Mouse (Mus musculus) liver, embryonic 16.5 days (tissue): ENCODE data around the gene Megf11. TPM values are rescaled to one million over a fixed set of nuclear protein-coding genes. Genes with fewer than 3 reads are reported as not detected.

Experiments
- ATAC-seq: fragments of 200-750 bp; cut with Nextera tagmentation; 2 replicates; pipeline ENCODE4 v1.8.0; 2017; ENCODE audit warnings: low read depth, mild to moderate bottlenecking, moderate number of reproducible peaks, moderate library complexity
- H3K27ac ChIP-seq: fragments of 300-500 bp; sonication (generic); 2 replicates; pipeline ENCODE4 v1.5.1; 2014; ENCODE audit warnings: mild to moderate bottlenecking, low read length
- H3K27me3 ChIP-seq: fragments of 300-500 bp; sonication (generic); 2 replicates; pipeline ENCODE4 v1.6.1; 2014; ENCODE audit warnings: low read depth, low read length, mixed read lengths; ENCODE audit not compliant: control insufficient read depth, insufficient read depth
- H3K36me3 ChIP-seq: fragments of 300-500 bp; sonication (generic); 2 replicates; pipeline ENCODE4 v1.6.1; 2014; ENCODE audit warnings: mild to moderate bottlenecking; ENCODE audit not compliant: control insufficient read depth, insufficient read depth
- H3K4me1 ChIP-seq: fragments of 300-500 bp; sonication (generic); 2 replicates; pipeline ENCODE4 v1.6.1; 2014; ENCODE audit warnings: low read depth, low read length, mixed read lengths; ENCODE audit not compliant: control insufficient read depth
- H3K4me2 ChIP-seq: fragments of 300-500 bp; sonication (generic); 2 replicates; pipeline ENCODE4 v1.6.1; 2014; ENCODE audit warnings: low read depth, low read length, mixed read lengths
- H3K4me3 ChIP-seq: fragments of 300-500 bp; sonication (generic); 2 replicates; pipeline ENCODE4 v1.5.1; 2014; ENCODE audit warnings: low read depth, mild to moderate bottlenecking, low read length
- H3K9ac ChIP-seq: fragments of 300-500 bp; sonication (generic); 2 replicates; pipeline ENCODE4 v1.6.1; 2014; ENCODE audit warnings: low read depth, low read length
- H3K9me3 ChIP-seq: fragments of 300-500 bp; sonication (generic); replicated peaks from 2 replicates; pipeline ENCODE4 v1.6.1; 2016; ENCODE audit warnings: low read length; ENCODE audit not compliant: control insufficient read depth
- WGBS: fragments of 180-500 bp; shearing (Covaris S2); extraction: QIAGEN DNeasy Blood & Tissue Kit; methylation state at CpG from one replicate; pipeline ENCODE4 v1.1.7; 2014; ENCODE audit not compliant: insufficient replicate concordance; 5-methylcytosine and 5-hydroxymethylcytosine counted together
- polyA plus RNA-seq: library from polyadenylated mRNA; unstranded; fragments of >200 nt; fragmentation: Nextera tagmentation; extraction: Ambion mirVana; gene quantifications from 2 replicates; pipeline ENCODE4 v1.2.1, GENCODE M21; 2015

Gene Megf11
- polyA plus RNA-seq, 1 experiment from 2014 or later: 0.51 TPM

DNA sequence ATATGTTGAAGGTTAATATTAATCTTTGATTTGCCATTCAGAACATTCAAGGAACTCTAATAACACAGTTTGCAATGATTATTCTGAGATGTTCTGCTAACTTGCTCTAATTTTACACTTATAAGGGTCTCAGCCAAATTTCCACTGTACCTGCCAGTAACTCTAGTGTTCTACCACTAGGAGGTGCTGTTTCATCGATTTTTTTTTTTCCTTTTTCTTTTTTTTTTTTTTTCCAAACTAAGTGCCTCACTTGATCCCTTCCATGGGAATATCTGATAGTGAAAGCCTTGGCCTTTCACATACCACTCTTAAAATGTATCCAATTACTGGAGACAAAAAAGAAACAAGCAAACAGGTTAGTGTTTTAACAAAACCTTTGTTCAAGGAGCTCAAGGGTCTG is 38.0 kb upstream of the Megf11 start:
- ATAC-seq: no peak
- WGBS: 0% methylated on average over 1 of the region's 1 CpGs
- H3K9ac ChIP-seq: no peak overlapping the region
- H3K27ac ChIP-seq: no peak overlapping the region
- no peak overlapping the region for H3K4me3 ChIP-seq
- no peaks in the 10 kb centered on the region for H3K36me3 ChIP-seq
- no peaks in the 10 kb centered on the region for H3K9me3 ChIP-seq
- H3K27me3 ChIP-seq: no peaks in the 10 kb centered on the region
- H3K4me1 ChIP-seq: no peaks in the 10 kb centered on the region
- H3K4me2 ChIP-seq: no peak overlapping the region

DNA sequence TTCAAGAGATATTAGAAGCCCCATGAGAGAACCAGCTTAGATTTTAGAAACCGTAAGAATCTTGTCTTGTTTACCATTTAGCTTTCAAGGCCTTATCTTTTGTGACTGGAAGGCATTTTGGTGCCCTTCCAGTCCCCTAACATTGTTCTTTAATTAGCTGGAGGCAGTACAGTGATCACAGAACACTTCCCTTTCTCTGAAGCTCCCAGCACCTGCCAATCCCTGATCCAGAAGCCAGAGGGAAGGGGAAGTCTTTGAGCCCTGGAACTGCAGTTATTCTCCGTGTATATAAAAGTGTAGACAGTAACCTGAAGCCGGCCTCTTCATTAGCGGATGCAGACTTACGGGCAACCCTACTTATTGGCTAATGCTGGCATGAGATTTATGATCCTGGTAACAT is 35.9 kb upstream of the Megf11 start:
- Histone ChIP-seq H3K27me3 (no peaks in the 10 kb centered on the region), H3K27ac (no peak overlapping the region), H3K4me3 (no peak overlapping the region), H3K36me3 (no peaks in the 10 kb centered on the region), H3K4me2 (no peak overlapping the region), H3K9ac (no peak overlapping the region), H3K4me1 (no peaks in the 10 kb centered on the region), H3K9me3 (no peaks in the 10 kb centered on the region)
- no peak for ATAC-seq
- 51% methylated on average over 5 of the region's 5 CpGs for WGBS

DNA sequence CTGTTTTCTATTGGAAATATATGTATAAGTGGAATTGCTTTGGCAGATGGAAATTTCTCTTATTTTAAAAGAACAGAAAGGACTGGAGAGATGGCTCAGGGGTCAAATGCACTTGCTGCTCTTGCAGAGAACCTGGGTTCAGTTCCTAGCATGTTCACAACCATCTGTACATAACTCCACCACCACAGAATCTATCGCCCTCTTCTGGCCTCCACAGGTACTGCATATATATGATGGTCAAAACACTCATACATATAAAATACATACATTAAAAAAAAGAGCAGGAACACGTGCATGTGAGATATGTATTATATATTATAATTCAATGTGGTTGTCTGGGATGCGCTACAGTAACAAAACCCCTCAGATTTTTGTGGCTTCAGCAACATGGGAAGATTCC is 34.2 kb upstream of the Megf11 start:
- no peak overlapping the region for H3K4me2 ChIP-seq
- ATAC-seq: no peak
- no peak overlapping the region for H3K4me3 ChIP-seq
- H3K36me3 ChIP-seq: no peaks in the 10 kb centered on the region
- 21% methylated on average over 3 of the region's 3 CpGs for WGBS
- no peaks in the 10 kb centered on the region for H3K4me1 ChIP-seq
- no peak overlapping the region for H3K9ac ChIP-seq
- H3K27me3 ChIP-seq: no peaks in the 10 kb centered on the region
- H3K9me3 ChIP-seq: no peaks in the 10 kb centered on the region
- no peak overlapping the region for H3K27ac ChIP-seq

DNA sequence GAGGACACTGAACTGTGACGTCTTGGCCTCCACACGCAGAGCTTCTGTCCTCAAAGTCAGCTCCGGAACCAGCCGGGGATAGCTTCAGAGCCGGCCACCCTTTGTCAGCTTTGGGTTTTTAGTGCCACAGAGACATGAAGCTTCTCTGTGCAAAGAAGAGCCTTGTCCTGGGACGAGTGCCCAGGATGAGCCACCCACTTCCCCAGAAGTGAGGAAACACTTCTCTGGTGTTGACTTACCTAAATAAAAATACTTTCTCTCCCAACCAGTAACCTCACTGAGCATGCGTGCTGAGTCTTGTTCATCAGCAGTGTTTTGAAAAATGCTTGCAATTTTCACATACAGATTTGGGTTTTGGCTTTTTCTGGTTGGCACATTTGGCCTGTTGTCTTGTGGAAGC is 29.8 kb upstream of the Megf11 start:
- no peaks in the 10 kb centered on the region for H3K27me3 ChIP-seq
- H3K27ac ChIP-seq: no peak overlapping the region
- H3K4me3 ChIP-seq: no peak overlapping the region
- WGBS: 68% methylated on average over 7 of the region's 7 CpGs
- no peaks in the 10 kb centered on the region for H3K36me3 ChIP-seq
- H3K9ac ChIP-seq: no peak overlapping the region
- no peaks in the 10 kb centered on the region for H3K9me3 ChIP-seq
- H3K4me1 ChIP-seq: no peaks in the 10 kb centered on the region
- H3K4me2 ChIP-seq: no peak overlapping the region
- no peak for ATAC-seq

DNA sequence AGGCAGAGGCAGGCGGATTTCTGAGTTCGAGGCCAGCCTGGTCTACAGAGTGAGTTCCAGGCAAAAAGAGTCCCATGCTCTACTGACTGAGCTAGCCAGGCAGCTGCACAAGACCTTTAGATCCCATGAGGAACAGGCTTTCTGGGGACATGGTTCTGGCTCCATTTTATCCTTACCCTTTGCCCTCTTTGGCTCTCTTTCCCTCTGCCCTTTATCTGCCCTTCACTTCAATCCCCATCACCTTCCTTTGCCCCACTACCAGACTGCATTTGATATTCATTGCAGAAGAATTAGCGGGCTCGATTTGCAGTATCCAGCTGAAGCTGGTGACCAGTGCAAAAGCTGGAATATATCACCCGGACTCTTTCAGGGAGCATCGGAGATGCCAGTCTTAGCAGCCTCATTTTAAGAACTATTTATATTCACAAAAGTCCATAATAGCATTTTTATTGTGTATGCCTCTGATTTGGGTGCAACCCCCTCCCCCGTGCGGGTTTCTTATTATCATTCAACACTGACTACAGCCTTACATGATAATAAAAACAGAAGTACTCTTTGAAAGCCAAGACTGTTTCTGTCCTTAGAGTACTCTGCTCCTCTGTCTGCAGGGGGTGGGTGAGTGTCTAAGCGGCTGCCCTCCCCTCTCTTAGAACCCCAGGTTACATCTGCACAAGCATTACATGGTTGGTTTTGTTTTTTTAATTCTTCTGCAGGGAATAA is 24.0 kb upstream of the Megf11 start:
- Histone ChIP-seq H3K4me2 (no peak overlapping the region), H3K4me1 (no peaks in the 10 kb centered on the region), H3K36me3 (no peaks in the 10 kb centered on the region), H3K27me3 (no peaks in the 10 kb centered on the region), H3K27ac (no peak overlapping the region), H3K4me3 (no peak overlapping the region), H3K9ac (no peak overlapping the region), H3K9me3 (no peaks in the 10 kb centered on the region)
- ATAC-seq: no peak
- 65% methylated on average over 9 of the region's 9 CpGs for WGBS

DNA sequence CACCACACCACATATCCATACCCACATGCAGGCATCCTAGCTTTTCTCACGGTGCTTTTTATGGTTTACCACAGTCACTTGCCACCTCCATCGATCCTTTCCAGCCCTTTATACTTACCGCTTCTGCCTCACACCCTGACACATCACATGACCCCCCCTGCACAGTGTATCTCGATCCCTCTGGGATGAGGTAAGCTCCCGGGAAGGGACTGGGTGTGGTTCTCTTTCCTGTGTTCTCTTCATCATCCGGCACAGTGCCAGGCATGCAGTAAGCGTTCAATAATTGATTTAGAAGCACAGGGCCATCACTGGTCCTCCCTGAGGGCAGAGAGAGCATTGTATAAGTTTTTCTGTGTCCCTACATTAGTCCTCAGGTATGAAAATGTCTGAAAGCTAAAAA is 15.6 kb upstream of the Megf11 start:
- Histone ChIP-seq H3K4me1 (no peaks in the 10 kb centered on the region), H3K9ac (no peak overlapping the region), H3K9me3 (no peaks in the 10 kb centered on the region), H3K4me3 (no peak overlapping the region), H3K36me3 (no peaks in the 10 kb centered on the region), H3K27me3 (no peaks in the 10 kb centered on the region), H3K4me2 (no peak overlapping the region), H3K27ac (no peak overlapping the region)
- WGBS: 55% methylated on average over 7 of the region's 7 CpGs
- no peak for ATAC-seq

DNA sequence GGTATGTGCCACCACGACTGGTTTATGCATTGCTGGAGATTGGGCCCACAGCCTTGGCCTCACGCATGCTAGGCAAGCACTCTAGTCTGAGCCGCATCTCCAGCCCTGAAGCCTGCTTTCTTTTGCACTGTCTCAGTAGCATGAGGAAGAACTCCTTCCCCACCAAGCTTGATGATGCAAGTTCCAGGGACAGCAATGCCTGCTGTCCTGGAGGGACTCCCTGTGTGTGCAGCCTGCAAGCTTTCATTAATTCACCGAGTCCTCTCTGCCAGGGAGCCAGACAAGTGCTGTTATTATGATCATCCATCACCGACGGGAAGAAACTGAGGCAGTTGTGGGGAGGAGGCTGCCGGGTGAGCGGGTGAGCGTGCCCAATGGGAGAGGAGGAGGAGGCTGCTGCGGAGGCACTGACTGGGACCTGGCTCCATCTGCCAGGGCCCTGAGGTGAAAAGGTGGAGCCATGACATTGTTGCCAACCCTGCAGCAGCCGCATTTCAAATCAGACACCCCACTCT is 14.1 kb upstream of the Megf11 start:
- H3K4me1 ChIP-seq: no peaks in the 10 kb centered on the region
- H3K9ac ChIP-seq: no peak overlapping the region
- no peak overlapping the region for H3K4me3 ChIP-seq
- H3K36me3 ChIP-seq: no peaks in the 10 kb centered on the region
- H3K27me3 ChIP-seq: no peaks in the 10 kb centered on the region
- H3K4me2 ChIP-seq: no peak overlapping the region
- WGBS: 57% methylated on average over 11 of the region's 11 CpGs
- H3K9me3 ChIP-seq: no peaks in the 10 kb centered on the region
- no peak for ATAC-seq
- H3K27ac ChIP-seq: no peak overlapping the region

DNA sequence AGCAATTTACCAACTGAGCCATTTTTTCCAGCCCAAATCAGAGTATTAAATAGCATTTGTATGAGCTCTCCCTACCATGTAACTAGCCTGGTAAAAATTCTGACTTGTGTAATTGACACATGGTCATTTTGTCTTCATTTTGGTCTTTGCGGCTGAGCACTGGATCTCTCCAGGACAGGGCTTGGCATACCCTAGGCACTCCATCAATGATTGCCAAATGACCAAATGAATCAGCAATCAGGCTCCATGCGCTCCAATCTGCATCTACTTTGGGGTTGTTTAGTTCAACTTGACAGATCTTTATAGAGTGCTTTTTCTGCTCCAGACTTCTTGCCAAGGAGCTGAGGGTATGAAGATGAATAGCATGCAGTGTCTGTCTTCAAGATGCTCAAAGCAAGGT is 9.0 kb upstream of the Megf11 start:
- H3K27me3 ChIP-seq: no peaks in the 10 kb centered on the region
- H3K4me3 ChIP-seq: no peak overlapping the region
- no peak for ATAC-seq
- no peaks in the 10 kb centered on the region for H3K9me3 ChIP-seq
- 64% methylated on average over 2 of the region's 2 CpGs for WGBS
- H3K27ac ChIP-seq: no peak overlapping the region
- H3K4me2 ChIP-seq: no peak overlapping the region
- H3K4me1 ChIP-seq: no peaks in the 10 kb centered on the region
- no peak overlapping the region for H3K9ac ChIP-seq
- H3K36me3 ChIP-seq: no peaks in the 10 kb centered on the region

DNA sequence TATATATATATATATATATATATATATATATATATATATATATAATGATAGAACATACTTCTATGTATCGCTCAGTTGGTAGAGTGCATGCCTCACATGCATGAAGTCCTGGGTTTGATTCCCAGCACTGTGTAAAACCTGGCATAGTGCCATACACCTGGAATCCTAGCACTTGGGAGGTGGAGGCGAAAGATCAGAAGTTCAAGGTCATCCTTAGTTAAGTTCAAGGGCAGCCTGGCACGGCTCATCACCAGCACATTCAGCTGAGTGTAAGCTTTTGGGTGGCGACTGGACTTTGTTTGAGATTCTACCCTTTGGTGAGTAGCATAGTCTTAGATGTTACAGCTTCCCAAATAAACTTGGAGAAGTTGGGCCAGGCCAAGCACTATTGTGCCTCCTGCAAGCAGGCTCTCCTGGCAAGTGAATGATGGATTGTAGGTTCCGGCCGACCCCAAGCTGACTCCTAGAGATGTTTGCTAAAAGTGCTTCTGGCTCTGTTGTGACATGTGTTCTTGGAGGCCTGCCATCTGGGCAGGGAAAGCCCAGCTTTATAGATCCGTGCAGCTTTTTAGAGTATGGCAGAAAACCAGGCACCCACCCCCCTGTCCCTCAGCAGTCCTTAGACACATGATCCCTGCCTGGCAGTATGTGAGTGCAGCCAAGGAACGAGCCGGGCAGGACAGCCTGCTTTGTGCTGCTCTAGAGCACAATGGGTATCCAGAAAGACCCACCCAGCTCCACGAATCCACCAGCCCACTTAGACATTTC is 2.2 kb upstream of the Megf11 start:
- no peak for ATAC-seq
- Histone ChIP-seq H3K36me3 (no peaks in the 10 kb centered on the region), H3K9ac (no peak overlapping the region), H3K4me1 (peaks cover 3% of the 10 kb centered on the region), H3K4me3 (no peak overlapping the region), H3K4me2 (no peak overlapping the region), H3K9me3 (no peaks in the 10 kb centered on the region), H3K27ac (no peak overlapping the region), H3K27me3 (peaks cover 54% of the 10 kb centered on the region)
- WGBS: 46% methylated on average over 10 of the region's 10 CpGs
